Mouse (Mus musculus): ENCODE measurements at regions not wholly inside any gene's neighbourhood (a gene's known extent, or its start where the extent isn't known, plus 50 kb on each side); places are given as distances from the start of the nearest gene placed in this dataset.

- DNase-seq (ENCODE audit: low read depth) = no peak
These were observed 176.5 kb downstream of the Efnb2 start for GRCm38 (mm10) chr8:8484546-8484945.

DNA sequence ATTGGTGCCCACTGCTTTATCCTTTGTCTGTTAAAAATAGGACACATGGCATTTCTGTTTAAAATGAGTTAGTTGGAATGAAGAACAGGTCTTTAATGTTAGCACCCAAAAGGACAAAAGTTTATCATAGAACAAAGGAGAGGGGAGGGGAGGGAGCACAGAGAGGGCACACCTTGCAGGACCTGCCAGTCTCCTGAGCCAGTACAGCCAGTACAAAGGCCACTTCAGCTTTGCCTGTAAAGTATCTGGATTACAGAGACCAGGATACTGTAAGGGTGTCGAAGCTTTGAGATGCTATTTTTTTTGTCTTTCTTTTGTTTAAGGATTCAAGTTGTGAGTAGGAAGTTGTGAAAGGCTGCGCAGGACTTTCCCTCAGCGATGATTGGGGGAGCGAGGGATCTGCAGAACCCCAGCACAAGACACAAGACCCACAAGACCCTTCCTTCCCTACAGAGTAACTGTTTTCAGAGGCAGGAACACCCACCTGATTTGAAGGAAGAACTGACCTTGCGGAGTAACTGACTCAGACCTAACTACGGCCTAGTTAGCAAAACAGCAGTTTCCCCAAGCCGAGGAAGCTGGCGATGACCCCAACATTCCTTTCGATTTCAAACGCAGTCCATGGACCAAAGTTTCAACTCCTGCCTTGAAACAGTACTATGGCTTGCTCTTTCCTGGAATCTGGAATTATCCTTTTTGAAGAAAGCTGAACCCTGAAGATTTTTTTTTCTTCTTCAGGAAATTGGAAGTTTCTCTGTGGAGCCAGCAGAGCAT is 178.1 kb downstream of the Efnb2 start:
- no peak for DNase-seq (ENCODE audit: low read depth)

DNA sequence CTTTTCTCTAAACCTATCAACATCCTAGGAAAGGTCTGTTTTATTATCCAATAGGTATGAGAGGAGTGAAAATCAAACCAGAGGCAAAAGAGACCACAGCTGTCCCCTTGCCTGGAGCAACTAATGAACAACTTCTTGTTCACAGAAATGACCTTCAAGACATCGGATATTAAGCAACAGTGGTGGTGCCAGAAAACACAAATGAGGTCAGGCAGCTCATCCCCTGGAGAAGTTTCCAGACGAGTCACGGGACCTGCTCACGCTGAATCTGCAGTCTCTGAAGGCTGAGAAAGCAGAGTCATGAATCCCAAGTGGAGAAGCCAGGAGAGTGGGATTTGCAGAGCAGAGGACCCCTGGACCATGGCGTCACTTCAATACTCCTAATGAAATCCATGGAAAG is 183.6 kb downstream of the Efnb2 start:
- no peak for DNase-seq (ENCODE audit: low read depth)

DNA sequence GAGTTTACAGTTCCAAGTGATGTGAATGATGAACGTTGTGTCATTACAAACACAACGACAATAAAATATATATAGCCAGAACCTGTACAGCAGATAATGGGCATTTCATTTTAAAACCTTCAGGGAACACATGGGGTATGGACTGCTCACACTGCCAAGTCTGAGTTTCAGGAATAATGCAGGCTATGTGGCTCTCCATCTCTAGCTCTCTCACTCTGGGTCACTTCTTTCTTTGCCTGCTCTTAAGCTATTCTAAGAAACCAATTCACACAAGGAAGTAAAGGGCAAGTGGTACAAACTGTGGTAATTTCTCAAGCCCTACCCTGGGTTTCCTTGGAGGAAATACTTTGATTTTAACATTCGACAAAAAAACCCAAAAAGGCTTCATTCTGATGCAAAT is 192.5 kb downstream of the Efnb2 start:
- no peak for DNase-seq (ENCODE audit: low read depth)

DNA sequence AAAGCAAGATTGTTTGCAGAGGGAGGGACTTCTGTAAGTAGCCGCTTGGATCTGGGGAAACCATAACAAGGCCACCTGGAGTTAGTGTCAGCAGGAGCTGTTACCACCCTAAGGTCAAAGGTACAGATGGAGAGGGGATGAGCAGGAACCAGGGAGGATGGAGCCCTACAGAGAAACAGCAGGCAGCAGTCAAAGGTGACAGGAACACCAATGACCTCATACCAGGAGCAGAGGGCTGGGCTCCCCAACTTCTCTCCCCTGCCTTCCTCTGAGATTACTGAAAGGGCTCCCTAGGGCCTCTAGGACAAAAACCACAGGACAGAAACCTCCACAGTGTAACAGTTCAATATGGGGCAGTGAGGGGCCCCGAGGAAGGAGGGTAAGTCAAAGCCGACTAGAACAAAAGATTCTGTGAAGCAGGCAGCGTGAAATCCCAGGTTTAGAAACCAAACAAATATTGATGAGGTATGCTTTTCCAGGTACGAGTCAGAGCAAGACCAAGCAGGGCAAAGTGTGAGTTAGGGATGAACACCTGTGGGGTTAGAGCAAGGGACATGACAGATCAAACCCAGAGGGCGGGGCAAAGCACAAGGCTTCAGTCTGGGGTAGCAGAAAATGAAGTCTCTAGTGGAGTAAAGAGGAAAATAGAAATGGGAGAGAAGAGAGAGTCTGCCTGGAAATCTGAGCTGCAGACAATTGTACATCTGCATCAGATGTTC is 194.4 kb downstream of the Efnb2 start:
- DNase-seq (ENCODE audit: low read depth) = no peak

DNA sequence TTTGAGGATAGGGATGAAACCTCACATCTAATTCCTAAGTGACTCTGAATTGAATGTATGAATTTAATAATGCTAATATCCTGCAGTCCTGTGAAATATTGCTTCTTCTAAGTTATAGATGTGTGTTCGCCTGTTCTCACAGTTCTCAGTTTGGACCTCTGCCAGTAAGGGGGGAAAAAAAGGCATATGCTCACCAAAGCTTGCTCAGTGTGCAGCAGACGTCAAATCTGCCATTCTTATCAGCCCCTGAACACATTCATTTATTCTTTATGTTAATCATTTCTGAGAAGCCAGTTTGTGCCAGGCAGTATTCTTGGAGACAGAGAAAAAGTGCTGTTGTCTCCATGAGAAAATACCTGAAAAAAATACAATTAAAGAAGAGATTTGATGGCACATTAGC is 198.6 kb downstream of the Efnb2 start:
- no peak for DNase-seq (ENCODE audit: low read depth)

DNA sequence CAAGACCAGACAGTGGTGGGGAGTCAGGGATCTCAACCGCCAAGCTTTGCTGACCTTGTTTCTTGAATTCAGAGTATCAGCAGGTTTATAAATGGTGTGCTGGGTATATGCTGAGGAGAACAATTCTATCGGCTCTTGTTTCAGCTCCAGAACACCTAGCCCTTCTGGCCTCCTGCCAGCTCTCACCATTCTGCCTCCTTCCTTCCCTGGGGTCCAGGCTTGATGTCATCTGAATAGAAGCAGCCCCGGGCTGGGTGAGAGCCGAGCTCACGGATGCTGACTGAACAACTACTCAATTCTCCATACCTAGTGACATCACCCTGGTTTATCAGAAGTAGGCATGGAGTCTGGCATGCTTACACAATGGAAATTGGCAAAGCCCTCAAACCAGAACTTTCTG is 203.5 kb downstream of the Efnb2 start:
- DNase-seq (ENCODE audit: low read depth) = no peak

DNA sequence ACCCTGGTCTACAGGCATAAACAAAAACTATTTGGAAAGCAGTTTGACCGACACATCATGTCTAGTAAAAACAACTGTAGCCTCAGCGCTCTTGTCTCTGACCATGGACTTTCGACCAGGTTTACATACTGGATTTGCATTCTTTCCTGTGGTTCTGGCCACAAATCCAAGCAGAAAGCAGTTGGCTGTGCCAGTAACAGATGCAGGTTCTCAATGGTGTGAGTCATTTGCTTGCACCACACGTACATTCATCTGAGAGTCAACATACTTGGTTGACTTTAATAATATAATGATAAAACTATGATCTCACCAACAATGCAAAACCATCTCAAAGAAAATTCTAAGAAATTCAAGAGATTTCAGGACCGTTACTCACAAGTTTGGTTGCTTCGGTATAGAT is 207.1 kb downstream of the Efnb2 start:
- DNase-seq (ENCODE audit: low read depth) = no peak

- DNase-seq (ENCODE audit: low read depth) = peak; percentile 0
These were observed 208.8 kb downstream of the Efnb2 start for GRCm38 (mm10) chr8:8452226-8452625.

- DNase-seq (ENCODE audit: low read depth) = no peak
These were observed 212.1 kb downstream of the Efnb2 start for GRCm38 (mm10) chr8:8448911-8449310.

GRCm38 (mm10) chr8:8441568-8441967 is 219.5 kb downstream of the Efnb2 start:
- DNase-seq (ENCODE audit: low read depth) = no peak

- no peak for DNase-seq (ENCODE audit: low read depth)
These were observed 220.1 kb downstream of the Efnb2 start for GRCm38 (mm10) chr8:8440903-8441302.

- no peak for DNase-seq (ENCODE audit: low read depth)
These were observed 234.8 kb downstream of the Efnb2 start for GRCm38 (mm10) chr8:8426201-8426600.

DNA sequence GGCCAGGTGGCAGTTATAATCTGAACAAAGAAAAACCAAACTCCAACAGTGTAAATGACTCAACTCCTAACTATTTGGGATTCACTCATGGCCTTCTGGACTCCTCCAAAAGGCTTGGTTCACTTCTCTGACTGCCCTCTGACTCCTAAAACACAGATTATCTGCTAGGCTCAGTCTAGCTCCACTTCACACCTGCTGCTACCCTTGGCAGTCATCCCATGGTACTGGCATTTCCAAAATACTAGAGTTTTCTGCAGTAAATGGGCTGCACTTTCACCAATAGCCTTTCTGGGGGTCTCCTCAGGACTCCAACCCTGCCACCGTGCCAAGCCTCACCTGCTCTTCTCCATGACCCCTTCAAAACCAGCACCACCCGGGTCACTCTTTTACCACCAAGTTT is 237.6 kb downstream of the Efnb2 start:
- DNase-seq (ENCODE audit: low read depth) = no peak

DNA sequence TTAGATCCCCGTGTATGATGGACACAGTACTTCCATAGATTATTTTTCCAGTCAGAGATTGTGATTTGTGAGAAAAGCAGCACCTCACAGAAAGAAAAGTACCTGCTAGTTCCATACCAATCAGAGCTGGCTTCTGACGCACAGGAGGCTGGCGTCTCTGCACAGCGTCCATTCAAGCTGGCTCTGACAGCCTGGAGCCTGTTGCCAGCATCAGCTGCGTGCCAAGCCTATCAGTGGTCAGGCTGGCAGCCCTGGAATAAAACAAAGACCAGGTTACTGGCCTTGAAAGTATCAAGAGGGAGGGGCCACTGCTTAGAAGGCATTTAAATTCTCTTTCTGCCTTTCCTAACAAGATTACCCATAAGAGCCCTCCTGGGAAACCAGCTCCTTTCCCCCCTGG is 239.3 kb downstream of the Efnb2 start:
- DNase-seq (ENCODE audit: low read depth) = no peak

- no peak for DNase-seq (ENCODE audit: low read depth)
These were observed 241.4 kb downstream of the Efnb2 start for GRCm38 (mm10) chr8:8419360-8420330.

DNA sequence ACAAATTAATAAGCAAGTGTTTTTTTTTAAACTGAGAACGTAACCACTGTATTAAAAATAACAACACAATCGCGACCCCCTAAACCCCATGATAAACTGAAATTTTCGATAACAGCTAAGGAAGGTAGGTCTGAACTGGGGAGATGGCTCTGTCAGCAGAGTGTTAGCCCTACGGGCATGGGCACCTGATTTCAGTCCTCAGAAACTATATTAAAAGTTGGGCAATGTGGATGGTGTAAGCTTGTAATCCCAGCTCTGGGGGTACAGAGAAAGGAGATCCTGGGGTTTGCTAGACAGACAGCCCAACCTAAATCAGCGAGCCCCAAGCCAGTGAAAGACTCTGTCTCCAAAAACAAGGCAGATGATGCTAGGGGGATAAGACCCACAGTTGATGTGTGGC is 242.1 kb downstream of the Efnb2 start:
- DNase-seq (ENCODE audit: low read depth) = no peak

- DNase-seq (ENCODE audit: low read depth) = no peak
These were observed 242.5 kb downstream of the Efnb2 start for GRCm38 (mm10) chr8:8418525-8418924.

- no peak for DNase-seq (ENCODE audit: low read depth)
These were observed 244.8 kb downstream of the Efnb2 start for GRCm38 (mm10) chr8:8416092-8416701.

- no peak for DNase-seq (ENCODE audit: low read depth)
These were observed 253.7 kb downstream of the Efnb2 start for GRCm38 (mm10) chr8:8407357-8407756.

DNA sequence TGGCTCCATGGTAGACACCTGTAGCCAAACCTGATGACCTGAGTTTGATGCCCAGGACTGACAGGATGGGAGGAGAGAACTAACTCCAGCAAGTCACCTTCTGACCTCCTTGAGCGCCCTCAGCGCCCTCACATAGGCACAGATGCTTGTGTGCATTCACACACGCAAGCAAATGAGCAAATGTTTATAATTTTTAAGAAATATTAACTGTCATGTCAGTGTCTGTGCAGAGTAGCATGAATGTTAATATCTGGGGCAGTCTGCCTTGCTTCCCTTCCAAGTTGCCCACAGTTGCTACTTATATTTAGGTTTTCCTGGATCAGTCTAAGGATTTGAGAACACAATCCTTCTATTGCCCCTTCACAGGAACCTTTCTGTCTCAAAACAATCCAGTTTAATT is 257.6 kb downstream of the Efnb2 start:
- DNase-seq (ENCODE audit: low read depth) = no peak

DNA sequence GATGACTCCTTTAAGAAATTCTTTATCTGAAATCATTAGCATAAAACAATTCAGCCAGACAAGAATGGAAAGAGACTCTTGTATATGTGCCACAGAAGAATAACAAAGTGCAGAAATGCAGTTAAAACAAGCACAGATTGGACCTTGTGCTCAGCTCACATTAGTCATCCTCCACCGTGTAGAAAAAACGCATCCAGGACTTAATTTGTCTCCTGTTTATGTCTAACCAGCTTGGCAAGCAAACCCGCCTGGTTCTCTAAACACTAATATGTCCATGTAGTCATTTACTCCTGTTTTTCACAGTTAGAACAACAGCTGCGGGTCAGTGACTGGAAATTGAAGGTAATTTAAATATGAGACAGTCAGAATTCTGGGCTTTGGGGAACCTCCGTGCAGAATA is 268.7 kb downstream of the Efnb2 start:
- DNase-seq (ENCODE audit: low read depth) = no peak
